Mouse (Mus musculus) thymus, postnatal 14 days (tissue): ENCODE measurements around the gene Dnah14.

Experiments used
- DNase-seq: peaks from one replicate; pipeline ENCODE4 v3.0.0; 2021

Gene Dnah14

GRCm38 (mm10) chr1:181576322-181576721, at the start of gene Dnah14:
TSS of gene Dnah14 (plus strand) at chr1:181576559.
- no peak for DNase-seq

- DNase-seq, result no peak
These were observed 47.0 kb upstream of the Dnah14 start for GRCm38 (mm10) chr1:181529368-181529767.

DNA sequence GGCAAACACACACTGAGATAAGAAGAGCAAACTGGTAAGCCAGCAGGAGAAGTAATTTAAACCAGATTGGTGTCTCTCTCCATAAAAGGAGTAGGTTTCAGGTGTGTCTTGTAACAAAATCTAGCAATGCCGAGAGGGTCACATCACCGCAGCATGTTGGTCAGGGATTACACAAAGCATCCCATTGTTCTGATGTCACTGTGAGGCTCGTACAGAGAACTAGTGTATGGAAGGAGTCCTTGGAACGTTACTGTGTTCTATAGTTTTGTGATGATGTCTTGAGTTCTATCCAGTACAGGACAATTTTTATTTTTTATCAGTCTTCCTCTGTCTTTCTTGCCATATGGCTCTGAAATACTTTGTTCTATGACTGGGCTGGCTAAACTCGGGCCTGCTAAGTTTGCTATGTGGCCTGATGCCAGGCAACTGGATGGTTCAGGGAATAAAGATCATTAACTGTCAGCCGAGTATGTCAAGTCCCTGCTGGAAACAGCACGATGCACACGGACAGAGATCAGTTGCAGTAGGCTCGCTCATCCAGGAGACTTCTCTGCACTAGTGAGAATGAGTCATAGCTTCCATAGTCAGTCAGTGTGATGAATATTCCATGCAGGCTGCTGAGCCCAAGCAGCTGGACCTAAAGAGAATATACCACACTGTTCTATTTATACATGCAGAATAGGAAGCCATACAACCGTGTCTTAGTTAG, 41.0 kb upstream of the Dnah14 start:
- no peak for DNase-seq

DNA sequence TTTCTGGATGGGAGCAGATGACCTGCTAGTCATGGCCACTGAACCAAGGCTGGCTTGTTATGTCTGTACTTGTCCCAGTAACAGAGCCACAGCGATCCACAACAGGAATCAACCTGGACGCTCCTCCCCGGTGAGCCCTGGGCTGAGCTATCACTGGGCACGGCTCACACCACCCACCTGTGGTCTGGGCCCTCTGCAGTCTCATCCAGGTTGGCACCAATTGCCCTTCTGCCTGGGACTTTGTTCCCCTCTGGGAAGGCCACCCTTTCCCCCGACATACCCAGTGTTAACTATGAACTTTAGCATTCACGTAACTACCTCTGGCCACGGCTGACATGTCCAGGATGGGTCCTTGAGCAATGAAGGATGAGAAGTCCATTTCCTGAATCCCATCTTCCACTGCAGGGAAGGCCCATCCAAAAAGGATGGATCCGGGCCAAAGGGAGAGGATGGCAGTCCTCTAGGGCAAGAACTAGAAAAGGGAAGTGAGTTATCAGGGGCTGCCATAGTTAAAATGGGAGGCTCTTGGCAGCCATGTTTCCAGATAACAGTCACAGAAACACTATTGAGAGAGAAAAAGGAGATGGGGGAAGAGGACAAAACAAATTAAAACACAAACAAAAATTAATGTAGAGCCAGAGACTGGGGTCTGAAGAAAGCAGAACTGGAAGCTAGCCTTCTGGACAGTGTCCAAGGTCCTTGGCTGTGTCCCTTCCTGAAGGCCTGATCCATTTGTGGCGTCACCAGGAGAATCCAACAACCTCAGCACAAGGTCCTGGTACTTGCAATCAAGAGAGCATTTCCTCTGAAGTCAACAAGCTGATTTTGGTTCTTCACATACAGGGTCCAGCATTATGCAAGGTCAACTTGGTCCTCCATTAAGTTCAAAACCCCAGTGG, 38.5 kb upstream of the Dnah14 start:
- no peak for DNase-seq

- peak; percentile 9 for DNase-seq
These were observed 36.3 kb upstream of the Dnah14 start for GRCm38 (mm10) chr1:181539846-181540769.

GRCm38 (mm10) chr1:181543711-181544383, 32.5 kb upstream of the Dnah14 start:
- DNase-seq, result peak; percentile 19

- peak; percentile 60 for DNase-seq
These were observed 31.2 kb upstream of the Dnah14 start for GRCm38 (mm10) chr1:181545044-181545772.

DNA sequence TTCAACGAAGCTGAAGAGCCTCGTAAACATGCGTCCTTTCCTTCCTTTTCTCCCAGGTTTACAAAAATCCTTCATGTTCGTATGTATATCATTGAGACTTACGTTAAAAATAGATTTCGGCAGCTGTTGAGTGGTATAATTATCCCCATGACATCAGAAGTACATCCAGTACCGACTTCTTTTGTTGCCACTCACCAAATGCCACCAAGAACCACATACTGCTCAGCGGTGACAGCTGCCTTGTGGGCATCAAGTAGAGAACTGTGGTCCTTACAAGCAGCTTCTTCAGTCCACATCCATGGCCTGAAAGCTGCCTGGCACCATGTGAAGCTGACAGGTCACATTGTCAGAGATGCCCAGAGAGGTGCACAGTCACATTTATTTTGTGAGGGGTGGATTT, 26.4 kb upstream of the Dnah14 start:
- DNase-seq, result no peak

GRCm38 (mm10) chr1:181550826-181551225, 25.5 kb upstream of the Dnah14 start:
- DNase-seq, result no peak

- DNase-seq, result no peak
These were observed 23.6 kb upstream of the Dnah14 start for GRCm38 (mm10) chr1:181552533-181553410.

DNA sequence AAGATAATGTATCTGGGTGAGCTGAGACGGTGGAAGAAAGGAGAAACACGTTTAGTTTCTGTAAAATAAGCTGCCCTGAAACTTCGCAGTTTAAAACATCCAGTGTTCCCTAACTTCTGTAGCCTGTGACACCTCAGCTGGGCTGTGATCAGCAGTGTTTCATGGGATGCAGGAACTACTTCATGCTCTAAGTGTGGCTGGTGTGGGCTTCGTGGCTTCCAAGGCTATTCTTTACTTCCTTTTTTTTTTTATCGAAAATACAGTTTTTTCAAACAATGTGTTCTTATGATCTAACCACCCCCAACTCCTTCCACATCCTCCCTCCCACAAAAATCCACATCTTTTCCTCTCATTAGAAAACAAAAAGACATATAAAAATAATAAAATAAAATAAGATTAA, 20.9 kb upstream of the Dnah14 start:
- DNase-seq, result no peak

DNA sequence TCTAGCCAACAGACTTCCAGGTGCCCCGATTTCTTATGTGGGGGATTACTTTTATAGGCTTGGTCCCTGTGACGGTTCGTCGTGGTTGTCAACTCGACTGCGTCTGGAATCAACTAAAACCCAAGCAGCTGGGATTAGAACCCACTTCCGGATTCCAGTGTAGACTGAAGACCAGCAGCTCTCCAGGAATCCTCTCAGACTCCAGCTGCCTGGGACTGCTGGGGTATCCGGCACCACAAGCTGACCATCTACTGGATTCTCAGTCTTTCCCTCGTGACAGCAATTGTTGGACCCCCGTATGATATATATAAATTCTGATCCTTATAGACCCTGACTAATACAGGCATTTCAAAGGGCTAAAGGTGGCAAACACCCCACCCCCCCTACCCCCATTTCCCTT, 16.7 kb upstream of the Dnah14 start:
- no peak for DNase-seq

GRCm38 (mm10) chr1:181560325-181560724, 16.0 kb upstream of the Dnah14 start:
- no peak for DNase-seq

GRCm38 (mm10) chr1:181560896-181561767, 15.2 kb upstream of the Dnah14 start:
- no peak for DNase-seq

GRCm38 (mm10) chr1:181561768-181562444, 14.5 kb upstream of the Dnah14 start:
- no peak for DNase-seq

DNA sequence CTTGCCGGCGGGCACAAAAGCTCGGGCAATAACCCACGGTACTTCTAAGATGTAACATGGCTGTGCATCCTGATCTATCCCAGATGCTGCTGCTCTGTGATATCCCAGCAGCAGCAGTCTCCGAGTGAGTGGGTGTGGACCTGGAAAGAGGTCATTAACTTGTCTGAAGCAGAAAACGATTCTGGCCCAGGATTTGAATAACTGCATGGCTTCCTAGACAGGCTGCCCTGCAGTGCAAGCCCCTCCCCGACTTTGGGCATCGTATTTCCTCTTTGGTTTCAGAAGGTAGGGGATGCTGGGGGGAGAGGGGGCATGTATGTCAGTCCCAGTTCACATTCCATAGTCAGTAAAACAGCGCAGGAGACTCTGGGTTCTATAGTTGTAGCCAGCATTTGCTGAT, 6.9 kb upstream of the Dnah14 start:
- DNase-seq, result no peak

- DNase-seq, result peak; percentile 16
These were observed 6.8 kb downstream of the Dnah14 start for GRCm38 (mm10) chr1:181583152-181583551.

DNA sequence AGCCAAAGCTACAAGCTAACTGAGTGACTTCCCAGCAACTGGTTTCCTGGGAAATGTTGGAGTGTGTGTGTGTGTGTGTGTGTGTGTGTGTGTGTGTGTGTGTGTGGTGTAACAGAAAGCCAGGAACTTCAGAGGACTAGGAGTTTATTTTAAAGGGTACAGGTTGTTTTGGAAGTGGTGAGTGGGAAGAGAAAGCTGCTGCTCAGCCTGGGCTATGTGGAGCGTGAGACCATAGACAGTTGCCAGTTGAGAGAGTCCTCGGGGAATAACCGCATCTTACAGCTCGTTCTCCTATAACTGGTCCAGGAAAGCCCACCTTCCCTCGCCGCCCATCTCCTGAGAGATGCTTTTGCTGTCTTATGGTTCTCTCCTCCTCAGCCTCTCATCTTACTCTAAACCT, 12.8 kb downstream of the Dnah14 start:
- no peak for DNase-seq

DNA sequence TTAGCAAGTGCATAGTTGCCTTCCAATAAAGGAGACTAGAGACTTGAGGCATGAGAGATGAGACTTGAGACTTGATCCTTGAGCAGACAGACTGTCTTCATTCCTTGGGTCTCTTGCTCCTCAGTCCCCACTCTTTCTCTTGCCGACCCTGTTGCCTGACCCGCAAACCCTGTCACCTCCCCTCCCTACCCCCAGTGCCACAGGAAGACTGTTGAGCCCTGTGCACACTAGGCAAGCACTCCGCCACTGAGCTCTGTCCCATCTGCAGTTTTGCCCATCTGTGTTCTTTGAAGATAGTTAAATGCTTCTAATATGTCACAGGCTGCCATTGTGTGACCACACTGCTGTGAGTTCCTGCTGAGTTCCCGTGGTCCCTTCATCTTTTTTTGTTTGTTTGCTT, 23.0 kb downstream of the Dnah14 start:
- peak; percentile 38 for DNase-seq
